Mouse (Mus musculus): Measurements from ENCODE around the gene 6430531B16Rik. TPM values are rescaled to one million over a fixed set of nuclear protein-coding genes. Genes with fewer than 3 reads are reported as not detected.

The 6430531B16Rik gene
- polyA plus RNA-seq, 1 experiment = 0.13 TPM

GRCm38 (mm10) chr7:139961141-139961540 lies 17.4 kb downstream of the 6430531B16Rik start:
- Histone ChIP-seq H3K27me3 (replicated peaks; ENCODE audit: control insufficient read depth, insufficient read depth, low read length) (no peaks in the 10 kb centered on the region), H3K27ac (ENCODE audit: insufficient read depth, low read depth, low read length) (no peak overlapping the region), H3K4me1 (ENCODE audit: control insufficient read depth, insufficient read depth, low read length) (no peaks in the 10 kb centered on the region), H3K4me3 (ENCODE audit: insufficient read depth, low read depth, low read length) (no peak overlapping the region), H3K36me3 (ENCODE audit: control insufficient read depth, insufficient read depth, low read length) (no peaks in the 10 kb centered on the region)
- TF ChIP-seq CTCF (conservative IDR thresholded peaks at IDR 0.05; ENCODE audit: insufficient read depth, insufficient read length, low read depth, low read length) (no peak), POLR2A (IDR thresholded peaks at IDR 0.05; ENCODE audit: low read depth, low read length) (no peak)
- WGBS = 88% methylated on average over 10 of the region's 10 CpGs
- no peak for DNase-seq

- Histone ChIP-seq H3K27ac (ENCODE audit: insufficient read depth, low read depth, low read length) (no peak overlapping the region), H3K4me1 (ENCODE audit: control insufficient read depth, insufficient read depth, low read length) (no peaks in the 10 kb centered on the region), H3K27me3 (replicated peaks; ENCODE audit: control insufficient read depth, insufficient read depth, low read length) (no peaks in the 10 kb centered on the region), H3K36me3 (ENCODE audit: control insufficient read depth, insufficient read depth, low read length) (no peaks in the 10 kb centered on the region), H3K4me3 (ENCODE audit: insufficient read depth, low read depth, low read length) (no peak overlapping the region)
- no peak for TF ChIP-seq POLR2A (IDR thresholded peaks at IDR 0.05; ENCODE audit: low read depth, low read length)
- no peak for TF ChIP-seq CTCF (conservative IDR thresholded peaks at IDR 0.05; ENCODE audit: insufficient read depth, insufficient read length, low read depth, low read length)
- WGBS = 46% methylated on average over 11 of the region's 11 CpGs
- no peak for DNase-seq
Measured at GRCm38 (mm10) chr7:139957958-139958357, 20.6 kb downstream of the 6430531B16Rik start.

- DNase-seq = no peak
- TF ChIP-seq CTCF (conservative IDR thresholded peaks at IDR 0.05; ENCODE audit: insufficient read depth, insufficient read length, low read depth, low read length) (no peak), POLR2A (IDR thresholded peaks at IDR 0.05; ENCODE audit: low read depth, low read length) (no peak)
- no peaks in the 10 kb centered on the region for H3K4me1 ChIP-seq (ENCODE audit: control insufficient read depth, insufficient read depth, low read length)
- H3K27ac ChIP-seq (ENCODE audit: insufficient read depth, low read depth, low read length) = no peak overlapping the region
- whole genome bisulfite sequencing = 50% methylated on average over 11 of the region's 11 CpGs
- no peak overlapping the region for H3K4me3 ChIP-seq (ENCODE audit: insufficient read depth, low read depth, low read length)
- no peaks in the 10 kb centered on the region for H3K27me3 ChIP-seq (replicated peaks; ENCODE audit: control insufficient read depth, insufficient read depth, low read length)
- H3K36me3 ChIP-seq (ENCODE audit: control insufficient read depth, insufficient read depth, low read length) = no peaks in the 10 kb centered on the region
Measured at GRCm38 (mm10) chr7:139957437-139957836, 21.1 kb downstream of the 6430531B16Rik start.

- no peak for TF ChIP-seq CTCF (conservative IDR thresholded peaks at IDR 0.05; ENCODE audit: insufficient read depth, insufficient read length, low read depth, low read length)
- TF ChIP-seq POLR2A (IDR thresholded peaks at IDR 0.05; ENCODE audit: low read depth, low read length) = no peak
Measured at GRCm38 (mm10) chr7:139956658-139957057, 21.9 kb downstream of the 6430531B16Rik start.

GRCm38 (mm10) chr7:139955505-139955904 lies 23.1 kb downstream of the 6430531B16Rik start:
- H3K36me3 ChIP-seq (ENCODE audit: control insufficient read depth, insufficient read depth, low read length) = no peaks in the 10 kb centered on the region
- TF ChIP-seq CTCF (conservative IDR thresholded peaks at IDR 0.05; ENCODE audit: insufficient read depth, insufficient read length, low read depth, low read length) (no peak), POLR2A (IDR thresholded peaks at IDR 0.05; ENCODE audit: low read depth, low read length) (no peak)
- no peak overlapping the region for H3K27ac ChIP-seq (ENCODE audit: insufficient read depth, low read depth, low read length)
- H3K4me1 ChIP-seq (ENCODE audit: control insufficient read depth, insufficient read depth, low read length) = no peaks in the 10 kb centered on the region
- no peak for DNase-seq
- 84% methylated on average over 4 of the region's 4 CpGs for WGBS
- no peak overlapping the region for H3K4me3 ChIP-seq (ENCODE audit: insufficient read depth, low read depth, low read length)
- H3K27me3 ChIP-seq (replicated peaks; ENCODE audit: control insufficient read depth, insufficient read depth, low read length) = no peaks in the 10 kb centered on the region

More at GRCm38 (mm10) chr7:139956658-139957057, 21.9 kb downstream of the 6430531B16Rik start:
- no peaks in the 10 kb centered on the region for H3K4me1 ChIP-seq (ENCODE audit: control insufficient read depth, insufficient read depth, low read length)
- H3K36me3 ChIP-seq (ENCODE audit: control insufficient read depth, insufficient read depth, low read length) = no peaks in the 10 kb centered on the region
- no peak overlapping the region for H3K4me3 ChIP-seq (ENCODE audit: insufficient read depth, low read depth, low read length)
- no peak for DNase-seq
- 80% methylated on average over 3 of the region's 3 CpGs for WGBS
- H3K27ac ChIP-seq (ENCODE audit: insufficient read depth, low read depth, low read length) = no peak overlapping the region
- no peaks in the 10 kb centered on the region for H3K27me3 ChIP-seq (replicated peaks; ENCODE audit: control insufficient read depth, insufficient read depth, low read length)

GRCm38 (mm10) chr7:139951991-139952633 lies 26.4 kb downstream of the 6430531B16Rik start:
- TF ChIP-seq CTCF (conservative IDR thresholded peaks at IDR 0.05; ENCODE audit: insufficient read depth, insufficient read length, low read depth, low read length) (no peak), POLR2A (IDR thresholded peaks at IDR 0.05; ENCODE audit: low read depth, low read length) (no peak)
- no peaks in the 10 kb centered on the region for H3K27me3 ChIP-seq (replicated peaks; ENCODE audit: control insufficient read depth, insufficient read depth, low read length)
- DNase-seq = no peak
- 79% methylated on average over 6 of the region's 6 CpGs for WGBS
- H3K4me1 ChIP-seq (ENCODE audit: control insufficient read depth, insufficient read depth, low read length) = no peaks in the 10 kb centered on the region
- no peaks in the 10 kb centered on the region for H3K36me3 ChIP-seq (ENCODE audit: control insufficient read depth, insufficient read depth, low read length)
- H3K27ac ChIP-seq (ENCODE audit: insufficient read depth, low read depth, low read length) = no peak overlapping the region
- no peak overlapping the region for H3K4me3 ChIP-seq (ENCODE audit: insufficient read depth, low read depth, low read length)

GRCm38 (mm10) chr7:139951079-139951478 lies 27.5 kb downstream of the 6430531B16Rik start:
- TF ChIP-seq POLR2A (IDR thresholded peaks at IDR 0.05; ENCODE audit: low read depth, low read length) (no peak), CTCF (conservative IDR thresholded peaks at IDR 0.05; ENCODE audit: insufficient read depth, insufficient read length, low read depth, low read length) (no peak)
- Histone ChIP-seq H3K36me3 (ENCODE audit: control insufficient read depth, insufficient read depth, low read length) (no peaks in the 10 kb centered on the region), H3K4me1 (ENCODE audit: control insufficient read depth, insufficient read depth, low read length) (no peaks in the 10 kb centered on the region), H3K27me3 (replicated peaks; ENCODE audit: control insufficient read depth, insufficient read depth, low read length) (no peaks in the 10 kb centered on the region), H3K4me3 (ENCODE audit: insufficient read depth, low read depth, low read length) (peak overlapping the region; percentile 66), H3K27ac (ENCODE audit: insufficient read depth, low read depth, low read length) (no peak overlapping the region)
- WGBS = 6% methylated on average over 16 of the region's 16 CpGs
- DNase-seq = peak; percentile 29

Measured in kidney, adult 2 months (tissue).